Mouse (Mus musculus) testis, adult 2 months (tissue): ENCODE measurements around the gene Ubtd2. TPM values are rescaled to one million over a fixed set of nuclear protein-coding genes. Genes with fewer than 3 reads are reported as not detected.
"Not testable (repeated sequence)": the region's sequence is repeated elsewhere in the genome, so short reads cannot be mapped to it uniquely, and the experiment has no call there.

Source experiments
- H3K27ac ChIP-seq: fragments of 200-500 bp; 2 replicates; pipeline ENCODE4 v1.5.1; 2012; ENCODE audit warnings: low read depth, low read length; ENCODE audit not compliant: control insufficient read depth, insufficient read depth
- H3K27me3 ChIP-seq: fragments of 200-500 bp; 2 replicates; pipeline ENCODE4 v1.6.1; 2012; ENCODE audit warnings: mild to moderate bottlenecking, low read length, moderate library complexity; ENCODE audit not compliant: control insufficient read depth, insufficient read depth
- H3K36me3 ChIP-seq: fragments of 200-500 bp; 2 replicates; pipeline ENCODE4 v1.6.1; 2012; ENCODE audit warnings: mild to moderate bottlenecking, low read length; ENCODE audit not compliant: control insufficient read depth, insufficient read depth
- H3K4me1 ChIP-seq: fragments of 200-500 bp; 2 replicates; pipeline ENCODE4 v1.6.1; 2012; ENCODE audit warnings: low read length; ENCODE audit not compliant: control insufficient read depth, insufficient read depth
- H3K4me3 ChIP-seq: fragments of 200-500 bp; 2 replicates; pipeline ENCODE4 v1.5.1; 2012; ENCODE audit warnings: low read depth, mild to moderate bottlenecking, low read length, moderate library complexity, mixed read lengths; ENCODE audit not compliant: control insufficient read depth
- CTCF ChIP-seq: fragments of 200-500 bp; IDR thresholded peaks from 2 replicates; pipeline ENCODE4 v1.5.1; 2012; ENCODE audit warnings: low read depth, mild to moderate bottlenecking, inconsistent platforms, low read length, moderate library complexity; ENCODE audit not compliant: control insufficient read depth, insufficient read depth, insufficient replicate concordance
- POLR2A ChIP-seq: fragments of 200-500 bp; IDR thresholded peaks from 2 replicates; pipeline ENCODE4 v1.6.1; 2012; ENCODE audit warnings: low read depth, mild to moderate bottlenecking, inconsistent platforms, low read length, moderate library complexity; ENCODE audit not compliant: control insufficient read depth
- polyA plus RNA-seq: library from polyadenylated mRNA; depleted of rRNA; stranded (reverse); fragments of >200 nt; gene quantifications from 2 replicates; pipeline ENCODE4 v1.2.3, GENCODE M21; 2012

Gene Ubtd2
- polyA plus RNA-seq, 1 experiment, result 120 TPM

- Histone ChIP-seq H3K27me3 (no peaks in the 10 kb centered on the region), H3K4me3 (peak overlapping the region; percentile 24), H3K36me3 (no peaks in the 10 kb centered on the region; the same call in none of the 2 replicates), H3K4me1 (no peaks in the 10 kb centered on the region), H3K27ac (no peak overlapping the region)
- TF ChIP-seq POLR2A (no peak), CTCF (no peak)
These were observed 44.8 kb downstream of the Ubtd2 start for GRCm38 (mm10) chr11:32499931-32500330.

DNA sequence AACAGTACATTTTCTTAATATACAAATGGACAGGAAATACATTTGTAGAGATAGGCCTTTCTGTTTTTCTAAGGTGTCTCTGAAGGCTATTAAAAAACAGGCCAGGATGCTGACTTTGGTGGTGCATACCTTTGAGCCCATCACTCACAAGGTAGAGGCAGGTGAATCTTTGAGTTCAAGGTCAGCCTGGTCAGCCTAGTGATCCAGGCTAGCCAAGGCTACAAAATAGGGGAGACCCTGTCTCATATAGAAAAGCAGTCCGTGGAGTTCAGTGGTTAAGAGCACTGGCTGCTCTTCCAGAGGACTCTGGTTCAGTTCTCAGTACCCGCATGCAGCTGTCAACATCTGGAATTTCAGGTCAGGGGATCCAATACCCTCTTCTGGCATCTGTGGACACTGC, 48.5 kb downstream of the Ubtd2 start:
- H3K27ac ChIP-seq, result no peak overlapping the region
- no peaks in the 10 kb centered on the region for H3K27me3 ChIP-seq
- TF ChIP-seq POLR2A (no peak), CTCF (no peak)
- no peak overlapping the region for H3K4me3 ChIP-seq
- no peaks in the 10 kb centered on the region; the same call in none of the 2 replicates for H3K36me3 ChIP-seq
- H3K4me1 ChIP-seq, result no peaks in the 10 kb centered on the region

DNA sequence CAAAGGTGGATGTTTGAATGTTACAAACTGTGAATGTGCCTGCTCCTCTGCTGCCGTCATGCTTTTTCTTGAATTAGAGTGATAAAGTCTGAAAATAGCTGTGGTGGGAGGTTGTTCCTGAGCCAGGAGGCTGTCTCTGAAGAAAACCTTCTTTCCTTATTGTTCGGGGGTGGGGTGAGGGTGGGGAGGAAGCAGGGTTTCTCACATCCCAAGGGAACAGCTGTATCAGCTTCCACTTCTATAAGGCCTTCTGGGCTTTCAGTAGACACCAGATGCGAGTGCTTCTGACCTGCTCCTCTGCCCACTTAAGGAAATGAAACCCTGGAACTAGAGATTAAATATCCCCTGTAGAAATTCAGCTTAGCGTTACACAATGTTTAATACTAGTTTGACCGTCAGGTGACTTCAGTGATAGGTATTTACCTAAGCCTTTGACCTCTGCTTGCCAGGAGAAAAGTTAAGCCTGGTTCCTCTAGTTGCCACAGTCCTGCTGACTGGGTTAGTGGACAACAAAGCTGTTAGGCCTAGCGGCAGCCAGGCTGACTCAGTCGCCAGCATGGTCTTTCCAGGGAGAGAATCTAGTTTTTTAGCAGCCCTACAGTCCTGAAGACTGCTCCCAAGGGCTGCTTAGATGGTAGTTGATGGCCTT, 50.0 kb downstream of the Ubtd2 start:
- TF ChIP-seq POLR2A (no peak), CTCF (no peak)

GRCm38 (mm10) chr11:32510930-32511329, 55.8 kb downstream of the Ubtd2 start:
- Histone ChIP-seq H3K27me3 (no peaks in the 10 kb centered on the region), H3K36me3 (no peaks in the 10 kb centered on the region), H3K4me3 (no peak overlapping the region), H3K4me1 (no peaks in the 10 kb centered on the region), H3K27ac (no peak overlapping the region)
- TF ChIP-seq POLR2A (no peak), CTCF (no peak)

More for the DNA sequence above, 50.0 kb downstream of the Ubtd2 start:
- Histone ChIP-seq H3K4me1 (no peaks in the 10 kb centered on the region), H3K36me3 (no peaks in the 10 kb centered on the region), H3K27ac (no peak overlapping the region), H3K27me3 (no peaks in the 10 kb centered on the region), H3K4me3 (no peak overlapping the region)

DNA sequence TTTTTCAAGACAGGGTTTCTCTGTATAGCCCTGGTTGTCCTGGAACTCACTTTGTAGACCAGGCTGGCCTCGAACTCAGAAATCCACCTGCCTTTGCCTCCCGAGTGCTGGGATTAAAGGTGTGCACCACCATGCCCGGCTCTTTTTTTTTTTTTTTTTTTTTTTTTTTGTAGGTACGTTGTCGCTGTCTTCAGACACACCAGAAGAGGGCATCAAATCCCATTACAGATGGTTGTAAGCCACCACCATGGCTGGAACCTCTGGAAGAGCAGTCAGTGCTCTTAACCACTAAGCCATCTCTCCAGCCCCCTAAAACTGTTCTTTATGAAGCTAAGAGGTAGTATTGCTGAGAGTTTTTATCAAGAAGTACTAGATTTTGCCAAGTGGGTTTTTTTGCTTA, 59.7 kb downstream of the Ubtd2 start:
- H3K27ac ChIP-seq, H3K36me3 ChIP-seq, H3K4me1 ChIP-seq, H3K4me3 ChIP-seq, H3K27me3 ChIP-seq: not testable (repeated sequence)

- Histone ChIP-seq H3K27ac (no peak overlapping the region), H3K4me3 (no peak overlapping the region), H3K4me1 (no peaks in the 10 kb centered on the region), H3K36me3 (peaks cover 2% of the 10 kb centered on the region; the same call in 1 of the 2 replicates), H3K27me3 (no peaks in the 10 kb centered on the region)
- no peak for TF ChIP-seq CTCF
- TF ChIP-seq POLR2A, result no peak
These were observed 60.9 kb downstream of the Ubtd2 start for GRCm38 (mm10) chr11:32516091-32516490.

GRCm38 (mm10) chr11:32516916-32517712, 61.9 kb downstream of the Ubtd2 start:
- Histone ChIP-seq H3K4me3 (no peak overlapping the region), H3K27me3 (no peaks in the 10 kb centered on the region), H3K4me1 (no peaks in the 10 kb centered on the region), H3K27ac (no peak overlapping the region), H3K36me3 (peaks cover 2% of the 10 kb centered on the region; the same call in 1 of the 2 replicates)
- no peak for TF ChIP-seq CTCF
- TF ChIP-seq POLR2A, result no peak
